Mouse (Mus musculus) embryonic facial prominence, embryonic 12.5 days (tissue): Measurements from ENCODE around the gene Ttll7. TPM values are rescaled to one million over a fixed set of nuclear protein-coding genes. Genes with fewer than 3 reads are reported as not detected.

ENCODE experiments used
- ATAC-seq: fragments of 200-750 bp; cut with Nextera tagmentation; 2 replicates; pipeline ENCODE4 v1.8.0; 2017; ENCODE audit not compliant: insufficient number of reproducible peaks, insufficient read depth, low FRiP score, low TSS enrichment
- H3K27ac ChIP-seq: fragments of 300-500 bp; sonication (generic); 2 replicates; pipeline ENCODE4 v1.5.1; 2016; ENCODE audit warnings: mild to moderate bottlenecking
- H3K27me3 ChIP-seq: fragments of 300-500 bp; sonication (generic); 2 replicates; pipeline ENCODE4 v1.6.1; 2016; ENCODE audit warnings: mild to moderate bottlenecking, moderate library complexity
- H3K36me3 ChIP-seq: fragments of 300-500 bp; sonication (generic); 2 replicates; pipeline ENCODE4 v1.6.1; 2016; ENCODE audit warnings: mild to moderate bottlenecking
- H3K4me1 ChIP-seq: fragments of 300-500 bp; sonication (generic); 2 replicates; pipeline ENCODE4 v1.6.1; 2016
- H3K4me2 ChIP-seq: fragments of 300-500 bp; sonication (generic); replicated peaks from 2 replicates; pipeline ENCODE4 v1.6.1; 2016; ENCODE audit warnings: mild to moderate bottlenecking, moderate library complexity
- H3K4me3 ChIP-seq: fragments of 300-500 bp; sonication (generic); 2 replicates; pipeline ENCODE4 v1.5.1; 2016; ENCODE audit warnings: mild to moderate bottlenecking
- H3K9ac ChIP-seq: fragments of 300-500 bp; sonication (generic); 2 replicates; pipeline ENCODE4 v1.6.1; 2016; ENCODE audit warnings: mild to moderate bottlenecking, moderate library complexity
- H3K9me3 ChIP-seq: fragments of 300-500 bp; sonication (generic); 2 replicates; pipeline ENCODE4 v1.6.1; 2016; ENCODE audit warnings: mild to moderate bottlenecking, moderate library complexity
- WGBS: fragments of 180-500 bp; shearing (Covaris S2); methylation state at CpG from one replicate; pipeline ENCODE4 v1.1.7; 2016; 5-methylcytosine and 5-hydroxymethylcytosine counted together
- polyA plus RNA-seq: library from polyadenylated mRNA; unstranded; fragments of >200 nt; fragmentation: Nextera tagmentation; extraction: Ambion mirVana; gene quantifications from 2 replicates; pipeline ENCODE4 v1.2.1, GENCODE M21; 2016

The Ttll7 gene
- polyA plus RNA-seq, 1 experiment from 2014 or later: 5.4 TPM

DNA sequence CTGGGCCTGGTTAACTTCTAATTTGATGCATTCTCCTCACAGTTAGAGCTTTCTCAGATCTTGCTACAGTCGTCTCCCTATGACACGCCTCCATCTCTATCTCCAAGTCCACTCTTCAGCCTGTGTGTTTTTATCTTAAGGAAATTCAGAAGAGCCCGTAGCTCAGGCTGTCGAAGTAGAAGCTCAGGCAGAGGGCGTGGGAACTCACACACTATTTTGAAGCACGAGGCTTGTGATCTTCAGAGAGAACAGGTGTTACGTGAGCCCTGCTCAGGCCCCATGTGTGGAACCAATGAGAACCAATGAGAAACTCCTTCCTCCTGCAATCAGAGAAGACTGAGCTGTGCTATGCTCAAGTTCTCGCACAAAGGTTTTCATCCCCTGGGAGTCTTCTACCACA lies 65.7 kb downstream of the Ttll7 start:
- H3K36me3 ChIP-seq: no peaks in the 10 kb centered on the region
- no peak overlapping the region for H3K4me2 ChIP-seq
- ATAC-seq: no peak
- H3K9ac ChIP-seq: no peak overlapping the region
- WGBS: 71% methylated on average over 8 of the region's 8 CpGs
- H3K4me1 ChIP-seq: no peaks in the 10 kb centered on the region
- no peaks in the 10 kb centered on the region for H3K9me3 ChIP-seq
- no peak overlapping the region for H3K4me3 ChIP-seq
- H3K27ac ChIP-seq: no peak overlapping the region
- H3K27me3 ChIP-seq: no peaks in the 10 kb centered on the region

DNA sequence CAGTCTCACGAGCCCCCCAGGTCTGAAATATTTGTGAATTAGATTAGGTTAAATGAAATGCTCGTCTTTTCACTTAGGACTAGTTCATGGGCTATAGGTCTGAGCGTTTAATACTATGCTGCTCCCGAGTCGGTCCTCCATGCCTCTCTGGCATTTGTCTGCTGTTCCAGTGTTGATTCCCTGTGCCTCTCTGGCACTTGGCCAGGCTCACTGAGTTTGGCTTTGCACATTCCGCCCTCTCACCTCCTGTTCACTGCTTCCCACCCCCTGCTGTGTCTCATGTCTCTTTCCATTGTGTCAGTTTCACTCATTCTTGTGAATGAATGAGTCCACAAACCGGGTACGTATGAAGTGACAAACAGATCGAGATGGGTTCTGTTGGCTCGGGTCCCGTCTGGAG lies 66.2 kb downstream of the Ttll7 start:
- Histone ChIP-seq H3K27ac (no peak overlapping the region), H3K9ac (no peak overlapping the region), H3K4me3 (no peak overlapping the region), H3K9me3 (no peaks in the 10 kb centered on the region), H3K4me2 (no peak overlapping the region), H3K36me3 (no peaks in the 10 kb centered on the region), H3K4me1 (no peaks in the 10 kb centered on the region), H3K27me3 (no peaks in the 10 kb centered on the region)
- ATAC-seq: no peak
- WGBS: 85% methylated on average over 11 of the region's 11 CpGs

DNA sequence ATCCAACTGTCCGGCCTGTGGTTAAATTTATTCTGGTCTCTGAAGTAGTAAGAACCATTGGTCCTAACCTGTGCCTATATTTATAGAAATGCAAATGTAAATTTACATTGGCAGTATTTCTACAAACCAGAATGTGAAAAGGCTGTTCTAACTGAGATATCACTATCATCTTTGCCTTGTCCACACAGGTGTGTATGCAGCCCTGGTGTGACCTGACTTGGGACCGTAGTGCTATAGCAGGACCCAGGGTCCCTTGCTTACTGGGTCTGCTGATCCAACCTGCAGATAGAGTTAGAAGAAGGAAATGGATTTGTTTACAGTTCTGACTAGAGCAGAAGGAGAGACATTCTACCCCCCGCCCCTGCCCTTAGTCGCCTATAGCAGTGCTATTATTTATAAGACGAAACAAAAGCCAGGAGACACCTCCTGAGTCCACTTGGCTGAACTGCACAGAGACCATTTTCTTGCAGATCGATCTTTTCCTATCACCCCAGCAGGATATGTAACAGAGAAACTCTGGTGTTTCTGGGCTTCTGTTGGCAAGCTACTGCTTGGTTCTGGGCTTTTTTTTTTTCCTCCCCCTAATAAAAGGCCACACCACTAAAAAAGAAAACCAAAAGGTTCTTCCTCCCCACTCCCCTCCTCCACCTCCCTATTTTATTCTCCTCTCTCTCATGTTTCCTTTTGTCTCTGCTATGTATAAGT lies 75.3 kb downstream of the Ttll7 start:
- H3K36me3 ChIP-seq: no peaks in the 10 kb centered on the region
- no peaks in the 10 kb centered on the region for H3K4me1 ChIP-seq
- WGBS: 87% methylated on average over 6 of the region's 6 CpGs
- no peak overlapping the region for H3K4me3 ChIP-seq
- no peak overlapping the region for H3K9ac ChIP-seq
- no peaks in the 10 kb centered on the region for H3K9me3 ChIP-seq
- no peak overlapping the region for H3K27ac ChIP-seq
- ATAC-seq: no peak
- H3K4me2 ChIP-seq: no peak overlapping the region
- no peaks in the 10 kb centered on the region for H3K27me3 ChIP-seq

DNA sequence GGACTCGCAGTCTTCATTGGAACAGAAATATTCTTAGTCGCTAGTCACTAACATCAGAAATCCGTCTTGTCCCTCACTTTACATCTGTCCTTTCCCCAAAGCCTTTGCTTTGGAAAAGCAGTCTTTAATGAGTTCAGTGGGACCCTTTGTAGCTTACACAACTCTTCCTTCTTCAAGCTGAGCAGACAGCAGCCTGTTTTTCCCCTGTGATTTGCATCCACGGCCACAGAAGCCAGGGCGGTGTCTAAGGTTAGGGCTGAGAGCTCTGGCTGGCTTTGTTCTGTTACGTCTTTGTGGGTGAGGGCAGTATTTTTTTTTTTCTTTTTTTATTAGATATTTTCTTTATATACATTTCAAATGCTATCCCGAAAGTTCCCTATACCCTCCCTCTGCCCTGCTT lies 76.0 kb downstream of the Ttll7 start:
- H3K4me3 ChIP-seq: no peak overlapping the region
- no peak for ATAC-seq
- WGBS: 87% methylated on average over 7 of the region's 7 CpGs
- H3K27me3 ChIP-seq: no peaks in the 10 kb centered on the region
- no peaks in the 10 kb centered on the region for H3K4me1 ChIP-seq
- H3K36me3 ChIP-seq: no peaks in the 10 kb centered on the region
- no peak overlapping the region for H3K27ac ChIP-seq
- H3K9me3 ChIP-seq: no peaks in the 10 kb centered on the region
- H3K4me2 ChIP-seq: no peak overlapping the region
- H3K9ac ChIP-seq: no peak overlapping the region

DNA sequence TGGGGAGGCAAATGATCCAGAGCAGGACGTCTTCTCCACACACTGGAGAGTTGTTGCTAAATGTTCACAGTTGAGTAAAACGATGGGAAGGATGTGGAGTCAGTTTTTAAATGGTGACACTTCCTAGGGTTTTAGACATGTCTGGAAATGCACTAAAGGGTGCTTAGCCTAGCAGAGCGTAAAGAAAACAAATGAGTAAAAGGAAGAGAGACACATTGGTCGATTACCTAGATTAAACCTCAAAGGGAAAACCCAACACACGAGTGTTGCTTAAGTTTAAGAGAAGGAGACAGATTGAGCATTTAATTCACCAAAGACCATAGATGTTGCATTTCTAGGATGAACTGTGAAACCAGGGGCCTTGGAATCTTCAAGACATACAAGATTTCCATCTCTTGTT lies 76.8 kb downstream of the Ttll7 start:
- Histone ChIP-seq H3K4me3 (no peak overlapping the region), H3K9me3 (no peaks in the 10 kb centered on the region), H3K36me3 (no peaks in the 10 kb centered on the region), H3K4me1 (no peaks in the 10 kb centered on the region), H3K27ac (no peak overlapping the region), H3K27me3 (no peaks in the 10 kb centered on the region), H3K9ac (no peak overlapping the region), H3K4me2 (no peak overlapping the region)
- WGBS: 75% methylated on average over 5 of the region's 5 CpGs
- ATAC-seq: no peak

DNA sequence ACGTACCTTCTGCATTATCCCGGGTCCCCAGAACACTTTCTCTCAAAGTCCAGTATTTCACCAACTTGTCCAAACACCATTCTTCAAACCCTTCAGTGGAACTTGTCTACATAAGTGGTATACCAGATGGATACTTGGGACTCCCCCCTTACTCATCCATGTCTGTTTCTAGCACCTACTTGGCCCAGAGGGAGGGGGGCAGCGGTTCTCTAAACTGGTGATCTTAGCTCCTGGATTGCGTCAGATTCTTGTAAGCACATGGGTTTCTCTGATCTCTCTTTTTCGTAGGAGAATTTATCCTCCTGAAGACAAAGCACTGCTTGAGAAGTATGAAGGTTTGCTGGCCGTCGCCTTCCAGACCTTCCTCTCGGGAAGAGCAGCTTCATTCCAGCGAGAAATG lies 79.0 kb downstream of the Ttll7 start:
- Histone ChIP-seq H3K9ac (no peak overlapping the region), H3K27me3 (no peaks in the 10 kb centered on the region), H3K4me3 (no peak overlapping the region), H3K4me1 (no peaks in the 10 kb centered on the region), H3K4me2 (no peak overlapping the region), H3K9me3 (no peaks in the 10 kb centered on the region), H3K36me3 (no peaks in the 10 kb centered on the region), H3K27ac (no peak overlapping the region)
- 94% methylated on average over 9 of the region's 9 CpGs for WGBS
- no peak for ATAC-seq

DNA sequence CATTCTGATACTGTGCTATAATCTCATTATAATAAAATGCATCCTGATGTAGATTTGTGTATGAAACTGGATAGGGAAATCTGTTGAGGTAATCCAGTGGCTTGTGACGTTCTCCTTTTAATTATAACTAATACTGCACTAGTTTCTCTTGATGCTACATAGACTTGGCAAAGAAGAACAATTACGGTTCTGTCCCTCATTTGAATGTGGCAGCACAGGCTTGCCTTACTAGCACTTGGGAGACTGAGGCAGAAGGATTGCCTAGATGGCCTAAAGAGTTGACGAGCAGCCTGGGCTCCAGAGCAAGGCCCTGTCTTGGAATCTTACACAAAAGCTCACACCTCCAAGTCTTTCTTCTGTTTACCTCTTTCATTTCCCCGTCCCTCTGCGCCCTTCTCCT lies 80.3 kb downstream of the Ttll7 start:
- H3K4me3 ChIP-seq: no peak overlapping the region
- no peak overlapping the region for H3K9ac ChIP-seq
- no peak overlapping the region for H3K4me2 ChIP-seq
- H3K27me3 ChIP-seq: no peaks in the 10 kb centered on the region
- H3K4me1 ChIP-seq: no peaks in the 10 kb centered on the region
- H3K27ac ChIP-seq: no peak overlapping the region
- ATAC-seq: no peak
- no peaks in the 10 kb centered on the region for H3K9me3 ChIP-seq
- WGBS: 82% methylated on average over 5 of the region's 5 CpGs
- no peaks in the 10 kb centered on the region for H3K36me3 ChIP-seq

DNA sequence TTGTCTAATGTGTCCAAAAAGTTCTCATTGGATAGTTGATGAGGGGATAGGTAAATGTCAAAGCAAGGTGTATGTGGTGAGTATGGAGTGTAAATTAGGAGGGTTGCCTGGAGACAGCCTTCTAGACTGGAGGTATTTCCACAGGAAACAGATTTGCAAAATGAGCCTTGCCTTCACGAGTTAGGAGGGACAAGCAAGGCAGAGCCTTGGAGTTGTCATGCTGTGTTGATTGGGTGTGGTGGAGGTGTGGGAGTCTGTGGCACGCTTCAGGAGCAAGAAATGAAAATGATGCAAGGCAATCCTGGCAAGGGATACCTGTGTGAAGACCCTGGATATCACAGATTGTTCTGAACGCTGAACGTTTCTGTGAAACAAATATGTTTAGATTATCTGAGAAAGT lies 84.7 kb downstream of the Ttll7 start:
- WGBS: 83% methylated on average over 4 of the region's 4 CpGs
- Histone ChIP-seq H3K36me3 (no peaks in the 10 kb centered on the region), H3K27me3 (no peaks in the 10 kb centered on the region), H3K4me2 (no peak overlapping the region), H3K4me1 (no peaks in the 10 kb centered on the region), H3K9me3 (no peaks in the 10 kb centered on the region), H3K9ac (no peak overlapping the region), H3K4me3 (no peak overlapping the region), H3K27ac (no peak overlapping the region)
- ATAC-seq: no peak

DNA sequence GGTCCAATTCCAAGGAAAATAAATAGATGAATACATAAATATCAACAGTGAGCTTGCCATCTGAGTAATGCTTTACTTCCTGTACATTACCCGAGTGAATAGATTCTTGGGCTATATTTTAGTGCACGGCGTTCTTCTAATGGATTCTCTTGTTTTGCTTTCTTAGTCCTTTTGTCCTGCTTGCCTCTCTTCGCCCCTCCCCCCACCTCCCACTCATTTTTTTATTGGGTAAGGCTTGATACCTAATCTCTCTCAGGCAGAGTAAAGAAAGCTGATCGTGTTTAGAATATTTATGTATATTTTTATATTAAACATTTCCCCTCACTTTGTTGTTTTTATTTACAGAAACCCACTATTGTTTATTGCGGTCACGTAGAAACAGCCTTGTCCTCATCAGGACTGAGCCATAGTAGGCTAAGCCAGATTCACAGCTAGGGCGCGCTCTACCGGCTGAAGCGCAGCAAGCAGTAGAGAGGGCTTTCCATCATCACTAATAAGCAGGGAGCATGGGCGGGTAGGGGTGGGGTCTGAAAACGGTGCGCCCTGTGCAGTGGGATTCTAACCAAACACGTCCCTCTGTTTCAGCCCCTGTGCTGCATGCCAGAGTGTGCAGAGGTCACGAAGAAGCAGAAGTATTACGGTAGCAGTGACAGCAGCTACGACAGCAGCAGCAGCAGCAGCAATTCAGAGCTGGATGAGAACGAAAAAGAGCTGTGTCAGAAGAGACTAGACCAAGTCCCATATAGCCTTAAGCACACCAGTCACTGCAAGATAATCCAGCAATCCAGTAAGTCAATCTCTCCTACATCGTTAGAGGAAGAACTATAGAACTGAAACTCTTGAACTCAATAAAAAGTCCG lies 87.5 kb downstream of the Ttll7 start:
- Histone ChIP-seq H3K9me3 (no peaks in the 10 kb centered on the region), H3K9ac (no peak overlapping the region), H3K4me2 (peak overlapping the region; percentile 36), H3K4me3 (no peak overlapping the region), H3K27me3 (no peaks in the 10 kb centered on the region), H3K27ac (no peak overlapping the region), H3K4me1 (no peaks in the 10 kb centered on the region), H3K36me3 (no peaks in the 10 kb centered on the region)
- WGBS: 27% methylated on average over 21 of the region's 21 CpGs
- peak; percentile 81; the same call in 1 of the 2 replicates for ATAC-seq

DNA sequence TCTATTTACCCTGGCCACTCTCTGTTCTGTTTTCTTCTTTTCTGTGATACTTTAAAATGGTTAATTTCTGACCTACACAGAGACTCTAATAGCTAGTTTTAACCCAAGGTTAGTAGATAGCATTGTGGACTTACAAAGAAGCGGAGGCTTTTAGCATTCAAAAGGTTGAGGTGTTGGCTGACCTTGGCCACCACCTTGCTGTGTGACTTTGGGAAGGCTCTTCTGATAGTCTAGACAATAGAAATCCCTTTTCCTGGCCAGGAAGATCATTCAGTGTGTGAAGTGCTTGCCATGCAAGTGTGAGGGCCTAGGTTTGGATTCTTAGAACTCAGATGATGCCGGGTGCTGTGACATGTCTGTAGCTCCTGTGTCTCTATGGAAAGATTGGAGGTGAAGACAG lies 90.9 kb downstream of the Ttll7 start:
- Histone ChIP-seq H3K27me3 (no peaks in the 10 kb centered on the region), H3K4me1 (no peaks in the 10 kb centered on the region), H3K9ac (no peak overlapping the region), H3K9me3 (no peaks in the 10 kb centered on the region), H3K27ac (no peak overlapping the region), H3K4me3 (no peak overlapping the region), H3K4me2 (no peak overlapping the region), H3K36me3 (no peaks in the 10 kb centered on the region)
- WGBS: 96% methylated on average over 2 of the region's 2 CpGs
- ATAC-seq: no peak

DNA sequence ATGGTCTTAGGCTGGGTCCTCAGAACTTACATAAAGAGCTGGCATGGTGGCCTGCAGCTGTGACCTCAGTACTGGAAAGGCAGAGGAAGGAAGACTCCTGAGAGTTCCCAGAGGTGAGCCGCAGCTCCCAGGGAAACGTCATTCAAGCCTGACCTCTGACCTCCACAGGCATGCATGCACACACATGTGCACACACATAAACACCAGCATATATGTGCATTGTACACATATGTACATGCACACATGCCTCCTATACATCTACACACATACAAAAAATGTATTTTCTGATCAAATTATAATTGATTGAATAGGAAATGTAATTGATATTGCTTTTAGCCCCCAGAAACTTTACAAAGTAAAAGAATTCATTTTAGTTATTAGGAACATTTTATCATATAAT lies 93.2 kb downstream of the Ttll7 start:
- no peaks in the 10 kb centered on the region for H3K36me3 ChIP-seq
- ATAC-seq: no peak
- H3K4me1 ChIP-seq: no peaks in the 10 kb centered on the region
- no peak overlapping the region for H3K4me2 ChIP-seq
- 27% methylated on average over 2 of the region's 2 CpGs for WGBS
- H3K27ac ChIP-seq: no peak overlapping the region
- H3K27me3 ChIP-seq: no peaks in the 10 kb centered on the region
- no peak overlapping the region for H3K4me3 ChIP-seq
- H3K9ac ChIP-seq: no peak overlapping the region
- no peaks in the 10 kb centered on the region for H3K9me3 ChIP-seq

DNA sequence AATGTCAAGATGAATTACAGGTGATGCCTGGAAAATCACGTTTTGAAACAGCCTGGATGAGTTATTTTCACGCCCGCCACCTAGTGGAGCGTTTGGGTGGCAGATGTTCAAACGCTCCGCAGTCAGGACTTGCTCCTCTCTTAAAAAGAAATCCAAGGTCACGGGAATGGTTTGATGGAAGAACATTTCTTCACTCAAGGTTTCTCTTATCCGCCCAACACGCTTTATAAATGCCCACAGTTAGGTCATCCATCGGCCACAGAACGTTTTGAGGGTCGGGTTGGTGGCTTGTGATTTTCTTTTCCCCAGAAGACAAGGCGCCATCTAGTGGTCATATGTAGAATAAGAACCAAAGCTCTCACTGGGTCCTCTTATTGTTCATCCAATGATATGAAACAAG lies 93.7 kb downstream of the Ttll7 start:
- no peaks in the 10 kb centered on the region for H3K36me3 ChIP-seq
- H3K27ac ChIP-seq: no peak overlapping the region
- under 1% methylated on average over 13 of the region's 13 CpGs for WGBS
- H3K4me1 ChIP-seq: no peaks in the 10 kb centered on the region
- peak overlapping the region; percentile 47 for H3K4me2 ChIP-seq
- ATAC-seq: no peak
- no peaks in the 10 kb centered on the region for H3K27me3 ChIP-seq
- no peak overlapping the region for H3K9ac ChIP-seq
- H3K4me3 ChIP-seq: peak overlapping the region; percentile 40
- H3K9me3 ChIP-seq: no peaks in the 10 kb centered on the region
